Mouse (Mus musculus): Measurements from ENCODE around the gene Ccdc185.

DNA sequence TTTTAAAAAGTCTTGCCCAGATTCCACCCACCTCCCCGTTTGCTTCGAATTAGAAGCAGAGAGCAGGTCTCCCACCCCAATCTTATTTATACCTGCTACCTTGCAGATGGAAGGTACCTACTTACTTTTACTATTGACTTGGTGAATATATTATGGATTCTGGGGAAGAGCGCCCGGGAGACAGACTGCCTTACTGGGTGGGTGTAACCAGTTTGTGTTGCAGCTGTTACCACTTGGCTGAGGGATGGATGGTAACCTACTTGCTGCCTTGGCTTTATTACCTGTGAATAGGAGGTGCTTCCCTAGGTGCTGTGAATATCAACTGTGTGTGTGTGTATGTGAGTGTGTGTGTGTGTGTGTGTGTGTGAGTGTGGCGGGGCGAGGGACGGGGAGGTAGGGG lies 26.6 kb upstream of the Ccdc185 start:
- TF ChIP-seq CTCF (IDR thresholded peaks at IDR 0.05; ENCODE audit: low read depth): no peak
- no peak for TF ChIP-seq EP300 (optimal IDR thresholded peaks at IDR 0.05)
